Mouse (Mus musculus) heart, embryonic 12.5 days (tissue): ENCODE results near the gene Kif24. TPM values are rescaled to one million over a fixed set of nuclear protein-coding genes. Genes with fewer than 3 reads are reported as not detected.

Source experiments
- ATAC-seq: fragments of 200-750 bp; cut with Nextera tagmentation; 2 replicates; pipeline ENCODE4 v1.8.0; 2017; ENCODE audit warnings: moderate TSS enrichment, moderate library complexity; ENCODE audit not compliant: insufficient number of reproducible peaks, low FRiP score
- H3K27ac ChIP-seq: fragments of 300-500 bp; sonication (generic); 2 replicates; pipeline ENCODE4 v1.5.1; 2016; ENCODE audit warnings: mild to moderate bottlenecking, moderate library complexity; ENCODE audit not compliant: poor library complexity, severe bottlenecking
- H3K27me3 ChIP-seq: fragments of 300-500 bp; sonication (generic); replicated peaks from 2 replicates; pipeline ENCODE4 v1.6.1; 2016; ENCODE audit warnings: mild to moderate bottlenecking, moderate library complexity
- H3K36me3 ChIP-seq: fragments of 300-500 bp; sonication (generic); 2 replicates; pipeline ENCODE4 v1.6.1; 2016; ENCODE audit warnings: mild to moderate bottlenecking, moderate library complexity
- H3K4me1 ChIP-seq: fragments of 300-500 bp; sonication (generic); replicated peaks from 2 replicates; pipeline ENCODE4 v1.6.1; 2016; ENCODE audit warnings: mild to moderate bottlenecking
- H3K4me2 ChIP-seq: fragments of 300-500 bp; sonication (generic); 2 replicates; pipeline ENCODE4 v1.6.1; 2016; ENCODE audit warnings: mild to moderate bottlenecking, moderate library complexity
- H3K4me3 ChIP-seq: fragments of 300-500 bp; sonication (generic); 2 replicates; pipeline ENCODE4 v1.5.1; 2016; ENCODE audit warnings: mild to moderate bottlenecking
- H3K9ac ChIP-seq: fragments of 300-500 bp; sonication (generic); 2 replicates; pipeline ENCODE4 v1.6.1; 2016; ENCODE audit warnings: mild to moderate bottlenecking, moderate library complexity
- H3K9me3 ChIP-seq: fragments of 300-500 bp; sonication (generic); replicated peaks from 2 replicates; pipeline ENCODE4 v1.6.1; 2016; ENCODE audit warnings: mild to moderate bottlenecking, moderate library complexity
- WGBS: fragments of 180-500 bp; shearing (Covaris S2); methylation state at CpG from one replicate; pipeline ENCODE4 v1.1.7; 2016; 5-methylcytosine and 5-hydroxymethylcytosine counted together
- polyA plus RNA-seq: library from polyadenylated mRNA; unstranded; fragments of >200 nt; fragmentation: Nextera tagmentation; extraction: Ambion mirVana; gene quantifications from 2 replicates; pipeline ENCODE4 v1.2.1, GENCODE M21; 2016

The Kif24 gene
- polyA plus RNA-seq, 1 experiment from 2014 or later: 6.1 TPM

- H3K9me3 ChIP-seq: no peaks in the 10 kb centered on the region
- ATAC-seq: no peak
- H3K36me3 ChIP-seq: peaks cover 74% of the 10 kb centered on the region
- H3K4me2 ChIP-seq: no peak overlapping the region
- H3K27ac ChIP-seq: no peak overlapping the region
- WGBS: 91% methylated on average over 5 of the region's 5 CpGs
- H3K27me3 ChIP-seq: no peaks in the 10 kb centered on the region
- no peak overlapping the region for H3K9ac ChIP-seq
- 0 out of 2 replicates have a peak, but pooled peaks cover 3% of the 10 kb centered on the region for H3K4me1 ChIP-seq
- H3K4me3 ChIP-seq: no peak overlapping the region
Observed at GRCm38 (mm10) chr4:41381213-41381950, 83.3 kb downstream of the Kif24 start.

DNA sequence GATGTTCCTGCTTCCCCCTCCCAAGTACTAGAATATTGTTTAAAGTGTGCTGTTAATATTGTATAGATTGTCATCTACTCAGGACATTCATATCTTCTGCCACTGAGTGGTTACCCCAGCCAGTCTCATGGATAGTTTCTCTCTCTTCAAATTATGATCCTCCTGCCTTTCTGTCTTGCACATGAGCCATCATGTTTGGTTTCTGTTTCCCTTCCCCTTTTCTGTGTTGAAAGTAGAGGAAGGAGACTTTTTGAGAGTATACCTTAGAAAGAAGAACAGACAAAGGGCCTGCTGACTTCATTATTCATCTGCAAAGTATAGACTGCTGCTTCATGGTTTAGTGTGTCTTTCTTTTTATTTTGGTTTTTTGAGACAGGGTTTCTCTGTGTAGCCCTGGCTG is 87.1 kb downstream of the Kif24 start:
- peaks cover 84% of the 10 kb centered on the region for H3K36me3 ChIP-seq
- ATAC-seq: no peak
- H3K4me2 ChIP-seq: no peak overlapping the region

GRCm38 (mm10) chr4:41369702-41370437 is 94.8 kb downstream of the Kif24 start:
- peaks cover 51% of the 10 kb centered on the region for H3K36me3 ChIP-seq
- 78% methylated on average over 9 of the region's 9 CpGs for WGBS
- no peak for ATAC-seq
- H3K4me2 ChIP-seq: no peak overlapping the region
- no peaks in the 10 kb centered on the region for H3K27me3 ChIP-seq
- H3K9me3 ChIP-seq: no peaks in the 10 kb centered on the region
- H3K4me3 ChIP-seq: no peak overlapping the region
- H3K27ac ChIP-seq: no peak overlapping the region
- H3K4me1 ChIP-seq: peaks cover 4% of the 10 kb centered on the region
- no peak overlapping the region for H3K9ac ChIP-seq

More for the DNA sequence above, 87.1 kb downstream of the Kif24 start:
- H3K4me1 ChIP-seq: no peaks in the 10 kb centered on the region
- no peak overlapping the region for H3K27ac ChIP-seq
- H3K27me3 ChIP-seq: no peaks in the 10 kb centered on the region
- H3K9me3 ChIP-seq: no peaks in the 10 kb centered on the region
- no peak overlapping the region for H3K9ac ChIP-seq
- no peak overlapping the region for H3K4me3 ChIP-seq

- Histone ChIP-seq H3K9ac (no peak overlapping the region), H3K4me3 (no peak overlapping the region), H3K4me2 (no peak overlapping the region), H3K9me3 (no peaks in the 10 kb centered on the region), H3K27ac (no peak overlapping the region), H3K27me3 (no peaks in the 10 kb centered on the region), H3K4me1 (peaks cover 4% of the 10 kb centered on the region), H3K36me3 (peaks cover 44% of the 10 kb centered on the region)
- 92% methylated on average over 4 of the region's 4 CpGs for WGBS
- peak; percentile 64 for ATAC-seq
Observed at GRCm38 (mm10) chr4:41368198-41368597, 96.5 kb downstream of the Kif24 start.

DNA sequence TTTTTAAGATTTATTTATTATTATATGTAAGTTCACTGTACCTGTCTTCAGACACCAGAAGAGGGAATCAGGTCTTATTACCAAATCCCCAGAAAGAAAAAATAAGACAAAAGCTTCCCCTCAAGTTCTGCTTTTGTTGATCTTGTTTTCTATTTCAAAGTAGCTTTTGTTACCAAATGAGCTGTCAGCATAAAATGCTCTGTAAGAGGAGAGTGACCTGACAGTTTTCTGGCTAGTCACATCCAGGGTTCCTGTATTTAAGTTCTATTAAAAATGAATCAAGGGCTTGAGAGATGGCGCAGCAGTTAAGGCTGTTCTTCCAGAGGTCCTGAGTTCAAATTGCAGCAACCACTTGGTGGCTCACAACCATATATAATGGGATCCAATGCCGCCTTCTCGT is 103.6 kb downstream of the Kif24 start:
- H3K27ac ChIP-seq: no peak overlapping the region
- peaks cover 5% of the 10 kb centered on the region; the same call in 1 of the 2 replicates for H3K36me3 ChIP-seq
- no peaks in the 10 kb centered on the region for H3K27me3 ChIP-seq
- no peak overlapping the region for H3K4me2 ChIP-seq
- no peaks in the 10 kb centered on the region for H3K4me1 ChIP-seq
- H3K9ac ChIP-seq: no peak overlapping the region
- H3K9me3 ChIP-seq: no peaks in the 10 kb centered on the region
- H3K4me3 ChIP-seq: no peak overlapping the region
- no peak for ATAC-seq
- 93% methylated on average over 3 of the region's 3 CpGs for WGBS

GRCm38 (mm10) chr4:41359358-41359757 is 105.3 kb downstream of the Kif24 start:
- Histone ChIP-seq H3K9ac (no peak overlapping the region), H3K4me2 (no peak overlapping the region), H3K27me3 (no peaks in the 10 kb centered on the region), H3K4me1 (no peaks in the 10 kb centered on the region), H3K27ac (no peak overlapping the region), H3K4me3 (no peak overlapping the region), H3K9me3 (no peaks in the 10 kb centered on the region; the same call in 1 of the 2 replicates), H3K36me3 (peaks cover 14% of the 10 kb centered on the region)
- ATAC-seq: no peak
- WGBS: 86% methylated on average over 7 of the region's 7 CpGs

DNA sequence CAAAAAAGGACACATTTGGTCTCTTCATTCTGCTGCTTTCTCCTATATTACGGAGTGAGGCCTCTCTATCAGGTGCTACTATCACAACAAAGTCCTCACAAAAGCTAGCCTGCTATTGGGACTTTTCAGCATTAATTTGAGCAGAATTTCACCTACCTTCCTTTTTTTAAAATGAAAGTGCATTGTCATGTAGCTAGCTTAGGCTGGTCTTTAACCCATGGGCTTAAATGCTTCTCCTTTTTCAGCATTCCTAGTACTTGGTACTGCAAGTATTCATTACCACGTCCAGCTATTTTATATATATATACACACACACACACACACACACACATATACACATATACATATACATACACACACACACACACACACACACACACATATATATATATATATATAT is 106.0 kb downstream of the Kif24 start:
- Histone ChIP-seq H3K36me3 (peaks cover 14% of the 10 kb centered on the region), H3K4me3 (no peak overlapping the region), H3K27ac (no peak overlapping the region), H3K9me3 (no peaks in the 10 kb centered on the region; the same call in 1 of the 2 replicates), H3K9ac (no peak overlapping the region), H3K4me1 (no peaks in the 10 kb centered on the region), H3K4me2 (no peak overlapping the region), H3K27me3 (no peaks in the 10 kb centered on the region)
- no peak for ATAC-seq
- WGBS: 88% methylated on average over 2 of the region's 2 CpGs

- Histone ChIP-seq H3K27ac (no peak overlapping the region), H3K4me2 (no peak overlapping the region), H3K4me3 (no peak overlapping the region), H3K4me1 (0 out of 2 replicates have a peak, but pooled peaks cover 3% of the 10 kb centered on the region), H3K36me3 (peaks cover 20% of the 10 kb centered on the region), H3K27me3 (no peaks in the 10 kb centered on the region), H3K9me3 (no peaks in the 10 kb centered on the region; the same call in 1 of the 2 replicates), H3K9ac (no peak overlapping the region)
- 85% methylated on average over 2 of the region's 2 CpGs for WGBS
- no peak for ATAC-seq
Observed at GRCm38 (mm10) chr4:41357154-41357553, 107.5 kb downstream of the Kif24 start.

GRCm38 (mm10) chr4:41353265-41353664 is 111.4 kb downstream of the Kif24 start:
- Histone ChIP-seq H3K4me2 (no peak overlapping the region), H3K36me3 (peaks cover 20% of the 10 kb centered on the region), H3K27me3 (no peaks in the 10 kb centered on the region), H3K4me1 (peaks cover 10% of the 10 kb centered on the region), H3K9ac (no peak overlapping the region), H3K9me3 (no peaks in the 10 kb centered on the region; the same call in 1 of the 2 replicates), H3K4me3 (no peak overlapping the region), H3K27ac (no peak overlapping the region)
- WGBS: 92% methylated on average over 1 of the region's 1 CpGs
- ATAC-seq: no peak

GRCm38 (mm10) chr4:41352758-41353157 is 111.9 kb downstream of the Kif24 start:
- no peak overlapping the region for H3K9ac ChIP-seq
- H3K4me1 ChIP-seq: peaks cover 15% of the 10 kb centered on the region
- no peak for ATAC-seq
- 83% methylated on average over 4 of the region's 4 CpGs for WGBS
- no peak overlapping the region for H3K27ac ChIP-seq
- H3K27me3 ChIP-seq: no peaks in the 10 kb centered on the region
- peaks cover 20% of the 10 kb centered on the region for H3K36me3 ChIP-seq
- H3K4me2 ChIP-seq: no peak overlapping the region
- no peaks in the 10 kb centered on the region; the same call in 1 of the 2 replicates for H3K9me3 ChIP-seq
- no peak overlapping the region for H3K4me3 ChIP-seq

DNA sequence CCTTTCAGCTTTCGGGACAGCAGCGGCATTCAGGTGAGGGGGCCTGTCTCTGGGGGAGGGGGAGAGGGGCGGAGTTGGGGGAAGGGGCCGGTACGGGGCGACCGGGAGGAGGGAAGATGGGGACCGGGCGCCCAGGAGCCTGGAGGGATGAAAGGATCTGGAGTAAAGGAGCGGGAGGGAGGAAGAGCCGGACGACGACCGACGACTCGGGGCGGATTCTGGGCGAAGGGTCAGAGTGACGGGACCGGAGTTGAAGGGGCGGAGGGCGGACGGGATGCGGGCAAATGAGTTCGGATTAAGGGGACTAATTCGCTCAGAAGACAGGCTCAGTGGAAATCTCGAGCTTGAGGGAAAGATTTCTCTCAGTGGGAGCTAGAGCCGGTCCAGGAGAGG is 115.5 kb downstream of the Kif24 start:
- H3K9ac ChIP-seq: peak overlapping the region; percentile 95
- H3K36me3 ChIP-seq: peaks cover 9% of the 10 kb centered on the region; the same call in 1 of the 2 replicates
- no peaks in the 10 kb centered on the region for H3K27me3 ChIP-seq
- H3K27ac ChIP-seq: peak overlapping the region; percentile 97
- H3K4me1 ChIP-seq: peaks cover 20% of the 10 kb centered on the region
- H3K4me3 ChIP-seq: peak overlapping the region; percentile 86
- H3K4me2 ChIP-seq: peak overlapping the region; percentile 82
- ATAC-seq: peak; percentile 75
- WGBS: under 1% methylated on average over 28 of the region's 28 CpGs
- H3K9me3 ChIP-seq: no peaks in the 10 kb centered on the region
